9 mouse cellular contexts compared by ENCODE assay signal in the genomic region with DNA sequence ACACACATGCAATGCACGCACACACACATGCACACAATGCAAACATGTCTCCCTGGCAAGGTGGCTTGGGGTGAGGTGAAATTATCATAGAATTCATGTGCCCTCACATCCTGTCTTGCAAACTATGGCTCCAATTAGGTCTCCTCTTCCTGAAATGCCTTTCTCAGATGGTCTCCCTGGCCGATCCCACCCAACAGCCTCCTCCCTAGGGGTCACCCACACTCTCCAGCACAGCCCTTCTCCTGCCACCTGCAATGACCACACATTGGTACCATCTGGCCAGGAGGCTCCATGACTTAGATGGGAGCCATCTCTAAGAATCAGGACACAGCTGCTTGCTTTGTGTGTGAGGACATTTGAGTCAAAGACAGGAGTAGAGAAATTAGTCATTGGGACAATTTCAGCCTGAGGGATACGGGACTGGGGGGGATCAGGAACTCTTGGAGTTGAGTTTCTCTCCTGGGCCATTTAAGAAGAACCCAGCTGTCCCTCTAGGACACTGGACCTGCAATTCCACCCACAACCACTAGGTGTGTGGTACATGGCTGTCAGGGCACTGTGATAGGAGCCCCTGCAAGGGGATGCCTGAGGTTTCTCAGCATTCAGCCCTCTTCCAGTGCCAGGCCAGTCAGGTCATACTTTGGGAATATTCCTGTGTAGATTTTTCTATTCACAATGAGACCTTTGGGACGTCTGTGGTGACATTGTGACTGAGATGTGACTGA. TPM values are rescaled to one million over a fixed set of nuclear protein-coding genes. Genes with fewer than 3 reads are reported as not detected.
DNase-seq lines count a peak whose midpoint lies in the region; ATAC-seq and TF ChIP-seq lines count a peak whose summit lies in the region.
"Had no signal": no experiment of that assay in that cellular context is flagged by ENCODE, and none has a peak within 500 bp of the region (broad histone marks: within the 10 kb centered on the region; RNA-seq: fewer than 3 reads in every experiment).

No protein-coding gene starts in this region.

- H3K27ac ChIP-seq in gastrocnemius, adult 2 months, result no peak overlapping the region
- H3K27ac ChIP-seq in thymus, adult 2 months (ENCODE audit: control insufficient read depth, insufficient read depth, low read length), result no peak overlapping the region
- H3K27ac ChIP-seq in lung, embryonic 14.5 days (ENCODE audit: low read depth), result no peak overlapping the region
- H3K27ac ChIP-seq: hindbrain, embryonic 15.5 days had no signal

- TF ChIP-seq POLR2A in thymus, adult 2 months (IDR thresholded peaks at IDR 0.05; ENCODE audit: control insufficient read depth, extremely low read depth, insufficient read depth, low read length, poor library complexity), result no peak

- H3K4me3 ChIP-seq in gastrocnemius, adult 2 months, result no peak overlapping the region
- H3K4me3 ChIP-seq in thymus, adult 2 months (ENCODE audit: control insufficient read depth, insufficient read depth, low read length), result no peak overlapping the region
- H3K4me3 ChIP-seq in lung, embryonic 14.5 days (ENCODE audit: low read depth, low read length), result no peak overlapping the region
- H3K4me3 ChIP-seq: hindbrain, embryonic 15.5 days had no signal

- H3K9me3 ChIP-seq in lung, embryonic 14.5 days (ENCODE audit: low read depth, low read length), result no peaks in the 10 kb centered on the region
- H3K9me3 ChIP-seq: hindbrain, embryonic 15.5 days had no signal

- peak; percentile 71 for TF ChIP-seq CTCF in gastrocnemius, adult 2 months (IDR thresholded peaks at IDR 0.05)
- no peak for TF ChIP-seq CTCF in thymus, adult 2 months (IDR thresholded peaks at IDR 0.05; ENCODE audit: borderline replicate concordance, control insufficient read depth, extremely low read depth, insufficient read depth, low read length, poor library complexity)
- peak; percentile 72 for TF ChIP-seq CTCF in lung, embryonic 14.5 days (IDR thresholded peaks at IDR 0.05; ENCODE audit: low read depth)

- H3K4me1 ChIP-seq in thymus, adult 2 months (replicated peaks; ENCODE audit: control insufficient read depth, insufficient read depth, low read length), result no peaks in the 10 kb centered on the region
- H3K4me1 ChIP-seq in lung, embryonic 14.5 days (ENCODE audit: insufficient read depth), result no peaks in the 10 kb centered on the region
- H3K4me1 ChIP-seq: hindbrain, embryonic 15.5 days had no signal

- DNase-seq in gastrocnemius, adult 2 months, result peak; percentile 48
- DNase-seq in gastrocnemius, postnatal 25 days, result no peak
- DNase-seq in thymus, adult 2 months, result peak; percentile 50
- DNase-seq in thymus, adult 18-20 months, result no peak
- peak; percentile 65 for DNase-seq in lung, embryonic 14.5 days
- no peak for DNase-seq in layer of hippocampus, adult 8-10 months (ENCODE audit: low spot score in 2 of 2)
- DNase-seq in cerebellum, adult 11-12 months, result no peak
- no peak for DNase-seq in frontal cortex, postnatal 10 days (ENCODE audit: low spot score in 2 of 2)

- H3K36me3 ChIP-seq in thymus, adult 2 months (ENCODE audit: control insufficient read depth, insufficient read depth, low read length), result no peaks in the 10 kb centered on the region
- H3K36me3 ChIP-seq in lung, embryonic 14.5 days (ENCODE audit: insufficient read depth), result no peaks in the 10 kb centered on the region
- H3K36me3 ChIP-seq: hindbrain, embryonic 15.5 days had no signal

- 79% methylated on average over 4 of the region's 4 CpGs for WGBS in thymus, adult 2 months
- WGBS in lung, embryonic 14.5 days, result 57% methylated on average over 4 of the region's 4 CpGs

- ATAC-seq in lung, embryonic 14.5 days (ENCODE audit: insufficient read depth), result no peak

- H3K9ac ChIP-seq in lung, embryonic 14.5 days, result no peak overlapping the region
- H3K9ac ChIP-seq: hindbrain, embryonic 15.5 days had no signal

- H3K4me2 ChIP-seq in lung, embryonic 14.5 days, result no peak overlapping the region
- H3K4me2 ChIP-seq: hindbrain, embryonic 15.5 days had no signal

- no peaks in the 10 kb centered on the region for H3K27me3 ChIP-seq in thymus, adult 2 months (ENCODE audit: control insufficient read depth, insufficient read depth, low read length)
- H3K27me3 ChIP-seq in lung, embryonic 14.5 days (ENCODE audit: insufficient read depth, low read length), result no peaks in the 10 kb centered on the region
- H3K27me3 ChIP-seq: hindbrain, embryonic 15.5 days had no signal

- intact Hi-C loops in gastrocnemius, adult 2 months (cut with DNase I), result no loop called here

RNA-seq across cellular contexts. Expression of a gene that starts 17.8 kb away (rescaled TPM):
- 1 to 10 TPM; 1.1 to 4.7 TPM for total RNA-seq in gastrocnemius, adult 2 months (2021)
- total RNA-seq in gastrocnemius, postnatal 25 days (2021), result 1 to 10 TPM; 3.5 to 6.1 TPM
- polyA plus RNA-seq in thymus, adult 2 months (2012; rRNA removed), result 1.9 and 2.1 TPM in 2 replicates
- polyA plus RNA-seq in lung, embryonic 14.5 days (2014; fragmentation: Nextera tagmentation; extraction: Ambion mirVana), result 7.9 and 9.3 TPM in 2 replicates
- total RNA-seq in layer of hippocampus, adult 8-10 months (2022), result 1 to 10 TPM in 1 of 4 experiments, under 1 TPM in 3; 0.86 to 1.1 (median 0.87) TPM

RNA-seq across cellular contexts. Expression of a gene that starts 54.8 kb away (rescaled TPM):
- total RNA-seq in gastrocnemius, adult 2 months (2021), result not detected
- total RNA-seq in gastrocnemius, postnatal 25 days (2021), result not detected
- polyA plus RNA-seq in thymus, adult 2 months (2012; rRNA removed), result 3.1 and 5.0 TPM in 2 replicates
- polyA plus RNA-seq in lung, embryonic 14.5 days (2014; fragmentation: Nextera tagmentation; extraction: Ambion mirVana), result not detected in 2 replicates
- total RNA-seq in layer of hippocampus, adult 8-10 months (2022), result under 1 TPM in 1 of 4 experiments, not detected in 3; 0.22 TPM

Comparison
In these comparisons a context has a peak if more than half of its experiments do, and no peak if none do; other contexts are left out.
1. DNase-seq: peak in gastrocnemius, adult 2 months (single experiment), thymus, adult 2 months (single experiment) and lung, embryonic 14.5 days (single experiment); none in gastrocnemius, postnatal 25 days (single experiment), thymus, adult 18-20 months (0 of 2), layer of hippocampus, adult 8-10 months (0 of 2), cerebellum, adult 11-12 months (single experiment) and frontal cortex, postnatal 10 days (0 of 2).